Mouse (Mus musculus) NIH3T3 (cell line): Measurements from ENCODE around the gene Mbd6.
"Not testable (repeated sequence)": the region's sequence is repeated elsewhere in the genome, so short reads cannot be mapped to it uniquely, and the experiment has no call there.

Experiments used
- DNase-seq: peaks from one replicate; pipeline ENCODE4 v3.0.0-alpha.2; 2012; ENCODE audit warnings: low read depth

The Mbd6 gene

DNA sequence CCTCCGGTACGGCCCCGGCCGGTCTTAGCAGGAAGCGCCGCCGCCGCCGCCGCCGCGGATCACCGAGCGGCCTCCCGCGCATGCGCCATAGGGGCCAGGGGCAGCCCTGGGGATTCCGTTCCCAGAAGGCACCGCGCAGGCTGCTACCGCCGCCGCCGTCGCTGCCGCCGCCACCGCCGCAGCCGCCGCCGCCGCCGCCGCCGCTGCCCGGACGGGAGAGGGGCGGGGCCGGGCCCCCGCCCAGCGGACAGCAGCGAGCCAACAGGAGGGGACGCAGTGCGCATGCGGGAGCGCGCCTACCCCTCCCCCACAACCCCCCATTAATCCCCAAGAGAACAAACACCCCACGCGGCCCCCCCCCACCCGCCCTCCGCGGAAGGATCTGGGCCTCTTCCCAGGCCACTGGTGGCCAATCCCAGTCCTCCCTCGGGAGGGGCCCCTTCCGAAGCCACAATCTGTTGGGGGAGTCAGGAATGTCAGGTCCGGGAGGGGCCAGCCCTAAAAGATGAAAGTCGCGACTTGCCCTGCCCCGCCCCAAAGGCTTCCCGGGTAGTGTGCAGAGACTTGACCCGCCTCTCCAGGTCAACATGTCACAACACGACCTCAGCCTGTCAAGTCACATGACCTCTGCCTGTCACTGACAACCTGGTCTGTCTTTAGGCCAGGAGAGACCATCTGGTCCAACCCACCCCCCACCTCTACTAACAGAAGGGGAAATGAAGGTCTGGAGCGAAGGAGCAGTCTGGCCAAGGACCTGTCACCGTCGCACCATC is at the start of gene Mbd6:
TSS of gene Mbd6 (minus strand) at position 219 of the 773 bp plus-strand sequence.
- peak; percentile 93 for DNase-seq

DNA sequence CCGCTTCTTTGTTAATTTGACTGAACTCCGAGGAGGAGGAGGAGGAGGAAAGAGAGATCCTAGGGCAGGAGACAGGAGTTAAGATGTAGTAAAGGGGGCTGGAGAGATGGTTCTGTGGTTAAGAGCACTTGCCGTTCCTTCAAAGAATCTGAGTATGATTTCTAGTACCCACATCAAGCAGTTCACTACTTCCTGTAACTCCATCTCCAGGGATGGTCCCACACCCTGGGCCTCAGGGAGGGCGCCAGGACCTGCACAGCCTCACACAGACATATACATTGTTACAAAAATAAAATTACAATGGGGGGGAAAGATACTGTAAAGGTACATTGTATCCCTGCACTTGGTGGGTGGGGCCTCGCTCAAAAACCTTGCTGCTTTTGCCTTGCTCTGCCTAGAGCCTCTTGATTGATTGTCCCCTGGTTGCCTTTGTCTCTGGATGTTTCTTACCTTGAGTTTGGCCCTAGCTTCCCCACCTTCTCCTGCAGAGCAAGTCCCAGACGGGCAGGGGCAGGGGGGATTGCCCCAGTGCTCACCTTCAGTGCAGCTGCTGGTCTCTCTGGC is 48.8 kb upstream of the Mbd6 start:
- no peak for DNase-seq

- DNase-seq = no peak
Observed at GRCm38 (mm10) chr10:127336952-127337351, 48.1 kb upstream of the Mbd6 start.

DNA sequence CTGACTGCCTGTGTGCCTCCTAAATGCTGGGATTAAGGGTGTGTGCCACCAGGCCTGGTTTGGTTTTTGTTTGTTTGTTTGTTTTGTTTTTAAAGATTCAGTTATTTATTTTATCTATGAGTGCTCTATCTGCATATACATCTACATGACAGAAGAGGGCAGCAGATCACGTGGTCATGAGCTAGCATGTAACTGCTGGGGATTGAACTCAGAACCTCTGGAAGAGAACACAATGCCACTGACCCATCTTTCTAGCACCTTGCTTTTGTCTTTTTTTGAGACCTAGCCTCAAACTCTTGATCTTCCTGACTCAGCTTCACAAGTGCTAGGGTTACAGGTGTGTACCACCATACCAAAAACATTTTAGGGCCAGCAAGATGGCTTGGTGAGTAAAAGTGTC is 46.5 kb upstream of the Mbd6 start:
- DNase-seq = no peak

GRCm38 (mm10) chr10:127333152-127333551 is 44.3 kb upstream of the Mbd6 start:
- peak; percentile 48 for DNase-seq

- no peak for DNase-seq
Observed at GRCm38 (mm10) chr10:127332211-127332874, 43.5 kb upstream of the Mbd6 start.

DNA sequence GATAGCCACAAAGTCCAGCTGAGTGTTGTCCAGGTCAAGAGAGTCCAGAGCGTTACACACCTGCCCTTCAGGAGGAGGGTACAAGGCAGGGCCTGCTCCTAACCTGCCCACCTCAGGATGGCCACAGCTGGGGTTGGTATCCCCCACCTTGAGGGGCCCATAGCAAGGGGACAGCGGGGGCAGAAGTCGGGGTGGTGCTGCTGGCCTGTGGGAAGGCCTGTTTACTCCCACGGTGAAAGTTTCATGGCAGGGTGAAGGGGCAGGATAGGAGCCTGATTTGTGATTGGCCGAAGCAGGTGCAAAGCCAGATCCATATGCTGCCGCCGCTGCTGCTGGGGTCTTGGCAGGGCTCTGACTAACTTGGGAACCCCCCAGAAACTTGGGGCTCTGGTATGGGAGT is 41.4 kb upstream of the Mbd6 start:
- no peak for DNase-seq

DNA sequence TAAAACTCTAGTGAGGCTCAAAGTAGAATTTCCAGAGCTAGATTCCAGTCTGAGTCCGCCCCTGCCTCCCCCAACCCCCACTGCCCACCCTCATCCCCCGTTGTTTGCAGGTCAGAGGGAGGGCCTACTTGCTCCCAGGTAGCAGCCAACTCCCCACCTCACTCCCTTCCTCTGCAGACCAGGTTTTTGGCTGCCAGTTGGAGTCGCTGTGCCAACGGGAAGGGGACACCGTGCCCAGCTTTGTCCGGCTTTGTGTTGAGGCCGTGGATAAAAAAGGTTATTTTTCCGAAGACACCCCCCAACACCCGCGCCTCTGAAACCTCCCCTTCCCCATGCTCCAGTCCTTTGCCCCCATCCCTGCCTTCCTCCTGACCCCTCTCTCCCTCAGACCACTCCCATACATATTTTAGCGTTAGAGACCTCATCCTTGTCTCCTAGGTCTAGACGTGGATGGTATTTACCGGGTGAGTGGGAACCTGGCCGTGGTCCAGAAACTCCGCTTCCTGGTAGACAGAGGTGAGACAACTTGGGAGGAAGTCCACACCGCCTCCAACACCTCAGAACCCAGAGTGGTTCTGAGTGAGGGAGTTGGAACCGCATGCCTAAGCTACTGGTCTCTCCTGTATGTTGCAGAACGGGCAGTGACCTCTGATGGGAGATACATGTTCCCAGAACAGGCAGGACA is 38.8 kb upstream of the Mbd6 start:
- no peak for DNase-seq

DNA sequence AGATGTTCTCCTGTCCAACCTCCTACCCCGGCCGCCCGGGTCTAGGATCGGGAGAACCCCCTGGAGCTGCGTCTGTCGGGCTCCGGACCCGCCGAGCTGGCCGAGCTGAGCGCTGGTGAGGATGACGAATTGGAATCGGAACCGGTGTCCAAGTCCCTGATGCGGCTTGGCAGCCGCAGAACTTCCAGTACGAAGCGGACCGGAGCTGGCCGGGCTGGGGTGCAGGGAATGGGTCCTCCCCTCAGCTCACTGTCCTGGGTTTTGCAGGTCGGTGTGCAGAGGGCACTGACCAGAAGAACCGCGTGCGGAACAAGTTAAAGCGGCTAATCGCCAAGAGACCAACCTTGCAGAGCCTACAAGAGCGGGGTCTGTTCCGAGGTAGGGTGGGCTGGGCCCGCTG is 38.0 kb upstream of the Mbd6 start:
- DNase-seq = no peak

DNA sequence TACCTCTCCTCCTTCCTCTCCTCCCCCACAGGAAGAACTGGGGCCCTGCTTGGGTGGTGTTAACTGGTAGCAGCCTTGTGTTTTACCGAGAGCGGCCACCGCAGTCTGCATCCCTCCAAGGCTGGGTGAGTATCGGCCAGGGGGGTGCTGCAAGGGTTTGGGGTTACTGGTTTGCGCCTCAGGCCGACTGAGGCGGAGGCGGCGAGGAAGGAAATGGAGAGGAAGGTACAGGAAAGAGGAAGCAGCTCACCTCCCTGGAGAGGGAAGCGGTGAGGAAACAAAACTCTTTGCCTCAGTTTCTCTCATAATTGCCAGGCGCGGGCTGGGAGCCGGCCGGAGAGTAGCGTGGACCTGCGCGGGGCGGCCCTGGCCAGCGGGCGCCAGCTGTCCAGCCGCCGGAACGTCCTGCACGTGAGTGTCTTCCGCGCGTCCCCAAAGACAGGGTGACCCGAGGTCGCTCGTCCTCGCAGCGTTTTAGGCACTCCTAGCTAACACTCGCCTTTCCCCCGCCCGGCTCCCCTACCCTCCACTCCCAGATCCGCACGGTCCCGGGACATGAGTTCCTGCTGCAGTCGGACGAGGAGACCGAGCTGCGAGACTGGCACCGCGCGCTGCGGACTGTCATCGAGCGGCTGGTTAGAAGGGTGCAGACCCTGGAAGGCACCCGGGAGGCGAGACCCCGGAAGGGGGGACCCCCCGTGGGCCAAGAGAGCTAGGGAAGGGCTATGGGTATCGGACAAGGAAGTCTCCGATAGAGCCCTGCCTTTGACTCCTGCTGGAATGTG is 37.4 kb upstream of the Mbd6 start:
- no peak for DNase-seq

- DNase-seq = no peak
Observed at GRCm38 (mm10) chr10:127325454-127326016, 36.7 kb upstream of the Mbd6 start.

DNA sequence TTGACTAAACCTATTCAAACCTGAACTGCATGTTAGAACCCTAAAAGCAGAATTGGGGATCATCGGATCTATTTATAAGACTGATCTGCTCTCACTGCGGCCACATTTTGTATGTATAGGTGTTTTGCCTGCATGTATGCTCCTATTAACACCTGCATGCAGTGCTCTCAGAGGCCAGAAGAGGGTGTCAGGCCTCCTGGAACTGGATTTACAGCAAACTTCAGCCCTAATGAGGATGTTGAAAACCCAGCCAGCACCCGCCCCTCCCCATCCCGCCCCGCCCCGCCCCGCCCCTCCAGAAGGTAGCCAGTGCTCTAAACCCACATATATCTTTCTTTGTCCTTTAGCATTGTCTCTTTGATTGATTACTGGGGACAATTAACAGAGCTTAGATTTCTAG is 35.7 kb upstream of the Mbd6 start:
- peak; percentile 62 for DNase-seq

GRCm38 (mm10) chr10:127323131-127323855 is 34.5 kb upstream of the Mbd6 start:
- DNase-seq = no peak

- DNase-seq = no peak
Observed at GRCm38 (mm10) chr10:127322669-127323068, 33.9 kb upstream of the Mbd6 start.

DNA sequence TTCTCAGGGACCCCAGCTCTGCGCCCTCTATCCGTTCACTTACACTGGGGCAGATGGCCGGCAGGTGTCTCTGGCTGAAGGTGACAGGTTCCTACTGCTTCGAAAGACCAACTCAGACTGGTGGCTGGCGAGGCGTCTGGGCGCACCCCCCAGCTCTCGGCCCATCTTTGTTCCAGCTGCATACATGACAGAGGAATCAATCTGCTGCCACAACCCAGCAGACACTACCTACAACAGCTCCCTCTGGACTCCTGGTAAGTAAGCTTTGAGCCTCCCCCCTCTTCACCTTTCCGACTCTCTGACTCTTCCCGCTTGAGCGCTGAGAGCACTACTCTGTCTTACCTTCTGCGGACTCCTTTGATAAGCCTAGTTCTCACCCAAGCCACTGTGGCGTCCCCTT is 33.4 kb upstream of the Mbd6 start:
- DNase-seq = no peak

GRCm38 (mm10) chr10:127321621-127322020 is 32.8 kb upstream of the Mbd6 start, which contains the start of gene Arhgap9:
Gene Arhgap9 (plus strand): TSS chr10:127321964.
- no peak for DNase-seq

DNA sequence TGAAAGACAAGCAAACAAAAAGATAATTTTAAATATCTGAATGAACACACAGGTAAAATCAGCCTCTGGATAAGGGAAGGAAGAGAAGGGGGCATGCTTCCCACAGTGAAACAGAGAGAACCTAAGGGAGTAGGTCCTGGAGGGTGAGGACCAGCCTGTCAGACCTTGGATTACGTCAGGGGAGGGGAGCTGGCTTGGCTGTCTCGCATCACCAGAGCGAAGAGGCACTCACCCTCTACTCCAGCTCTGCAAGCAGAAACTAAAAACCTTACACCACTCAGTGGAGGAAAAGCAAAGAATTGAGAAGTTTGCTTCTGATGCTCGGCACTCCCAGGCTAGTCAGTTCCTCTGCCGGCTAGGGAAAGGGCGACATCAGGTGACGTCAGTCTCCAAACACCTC is 31.2 kb upstream of the Mbd6 start:
- no peak for DNase-seq

GRCm38 (mm10) chr10:127318009-127318408 is 29.2 kb upstream of the Mbd6 start:
- no peak for DNase-seq

- no peak for DNase-seq
Observed at GRCm38 (mm10) chr10:127317277-127317676, 28.5 kb upstream of the Mbd6 start.

DNA sequence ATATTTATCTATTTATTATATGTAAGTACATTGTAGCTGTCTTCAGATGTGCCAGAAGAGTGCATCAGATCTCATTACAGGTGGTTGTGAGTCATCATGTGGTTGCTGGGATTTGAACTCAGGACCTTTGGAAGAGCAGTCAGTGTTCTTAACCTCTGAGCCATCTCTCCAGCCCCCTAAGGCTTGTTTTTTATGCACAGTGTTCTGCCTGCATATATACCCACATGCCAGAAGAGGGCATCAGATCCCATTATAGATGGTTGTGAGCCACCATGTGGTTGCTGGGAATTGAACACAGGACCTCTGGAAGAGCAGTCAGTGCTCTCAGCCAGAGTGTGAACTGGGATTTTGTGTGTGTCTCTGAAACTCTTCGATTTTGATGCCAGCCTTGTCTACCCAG is 26.1 kb upstream of the Mbd6 start:
- not testable (repeated sequence) for DNase-seq

- not testable (repeated sequence) for DNase-seq
Observed at GRCm38 (mm10) chr10:127313516-127313915, 24.7 kb upstream of the Mbd6 start.
